Mouse (Mus musculus) neural tube, embryonic 15.5 days (tissue): Measurements from ENCODE around the gene Psap. TPM values are rescaled to one million over a fixed set of nuclear protein-coding genes. Genes with fewer than 3 reads are reported as not detected.
A peak's percentile ranks its signal among the peaks of the same experiment; 100 is the strongest.

Experiments
- ATAC-seq: fragments of 200-750 bp; cut with Nextera tagmentation; 2 replicates; pipeline ENCODE4 v1.8.0; 2017; ENCODE audit warnings: mild to moderate bottlenecking, moderate TSS enrichment, moderate library complexity; ENCODE audit not compliant: low FRiP score
- H3K27ac ChIP-seq: fragments of 300-500 bp; sonication (generic); replicated peaks from 2 replicates; pipeline ENCODE4 v1.5.1; 2015; ENCODE audit warnings: mild to moderate bottlenecking, inconsistent platforms
- H3K27me3 ChIP-seq: fragments of 300-500 bp; sonication (generic); replicated peaks from 2 replicates; pipeline ENCODE4 v1.6.1; 2015; ENCODE audit warnings: inconsistent platforms
- H3K36me3 ChIP-seq: fragments of 300-500 bp; sonication (generic); 2 replicates; pipeline ENCODE4 v1.6.1; 2015; ENCODE audit warnings: inconsistent platforms
- H3K4me1 ChIP-seq: fragments of 300-500 bp; sonication (generic); 2 replicates; pipeline ENCODE4 v1.6.1; 2015; ENCODE audit warnings: inconsistent platforms
- H3K4me2 ChIP-seq: fragments of 300-500 bp; sonication (generic); 2 replicates; pipeline ENCODE4 v1.6.1; 2015; ENCODE audit warnings: inconsistent platforms, mild to moderate bottlenecking, moderate library complexity
- H3K4me3 ChIP-seq: fragments of 300-500 bp; sonication (generic); replicated peaks from 2 replicates; pipeline ENCODE4 v1.5.1; 2015; ENCODE audit warnings: mild to moderate bottlenecking, inconsistent platforms
- H3K9ac ChIP-seq: fragments of 300-500 bp; sonication (generic); replicated peaks from 2 replicates; pipeline ENCODE4 v1.6.1; 2015; ENCODE audit warnings: mild to moderate bottlenecking, inconsistent platforms
- H3K9me3 ChIP-seq: fragments of 300-500 bp; sonication (generic); replicated peaks from 2 replicates; pipeline ENCODE4 v1.6.1; 2016; ENCODE audit warnings: inconsistent platforms
- WGBS: fragments of 180-500 bp; shearing (Covaris S2); methylation state at CpG from one replicate; pipeline ENCODE4 v1.1.7; 2015; ENCODE audit warnings: mixed read lengths; 5-methylcytosine and 5-hydroxymethylcytosine counted together
- polyA plus RNA-seq: library from polyadenylated mRNA; unstranded; fragments of >200 nt; fragmentation: Nextera tagmentation; extraction: Ambion mirVana; gene quantifications from 2 replicates; pipeline ENCODE4 v1.2.1, GENCODE M21; 2015

Gene Psap
- polyA plus RNA-seq, 1 experiment from 2014 or later = 220 TPM

DNA sequence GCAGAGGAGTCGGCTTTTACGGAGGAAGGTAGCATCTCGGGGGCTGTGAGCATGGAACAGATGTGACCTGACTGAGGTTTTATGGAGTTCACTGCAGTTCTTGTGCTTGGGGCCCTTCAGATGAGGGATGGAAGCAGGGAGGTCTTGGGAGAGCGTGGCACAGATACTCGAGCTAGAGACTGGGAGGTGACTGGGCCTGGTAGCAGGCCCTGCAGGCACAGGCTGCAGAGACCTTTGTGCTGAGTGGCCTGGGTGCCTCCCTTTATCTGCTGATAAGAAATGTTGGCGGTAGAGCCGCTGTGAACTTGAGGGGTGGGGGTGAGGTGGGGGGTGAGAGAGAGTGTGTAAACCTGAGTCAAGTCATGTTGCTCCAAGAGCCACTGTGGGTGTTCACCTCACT, 57.2 kb downstream of the Psap start:
- WGBS = 89% methylated on average over 7 of the region's 7 CpGs
- ATAC-seq = no peak
- Histone ChIP-seq H3K4me1 (no peaks in the 10 kb centered on the region), H3K9ac (no peak overlapping the region), H3K9me3 (no peaks in the 10 kb centered on the region), H3K36me3 (no peaks in the 10 kb centered on the region), H3K4me2 (no peak overlapping the region), H3K27me3 (no peaks in the 10 kb centered on the region), H3K4me3 (no peak overlapping the region), H3K27ac (no peak overlapping the region)

DNA sequence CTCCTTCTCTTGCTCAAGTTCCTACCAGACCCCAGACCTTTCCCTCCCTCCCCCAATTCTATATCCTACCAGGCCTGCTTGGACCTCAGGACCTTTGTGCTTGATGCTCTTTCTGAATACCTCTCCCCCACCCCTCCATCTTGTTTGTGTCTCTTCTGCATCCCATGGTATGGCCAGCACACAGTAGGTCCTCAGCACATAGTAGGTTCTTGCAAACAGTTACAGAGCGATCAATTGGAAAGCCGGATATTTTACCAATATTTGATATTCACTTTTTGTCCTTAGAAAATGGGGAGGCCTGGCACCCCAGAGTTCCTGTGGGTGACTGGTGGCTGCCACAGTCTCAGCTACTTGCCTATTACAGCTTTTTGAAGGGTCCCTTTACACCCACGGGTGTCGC, 57.6 kb downstream of the Psap start:
- Histone ChIP-seq H3K4me3 (no peak overlapping the region), H3K4me1 (no peaks in the 10 kb centered on the region), H3K36me3 (no peaks in the 10 kb centered on the region), H3K9ac (no peak overlapping the region), H3K27me3 (no peaks in the 10 kb centered on the region), H3K4me2 (no peak overlapping the region), H3K27ac (no peak overlapping the region), H3K9me3 (no peaks in the 10 kb centered on the region)
- ATAC-seq = no peak
- WGBS = 97% methylated on average over 4 of the region's 4 CpGs

- H3K27me3 ChIP-seq = peaks cover 8% of the 10 kb centered on the region
- H3K4me3 ChIP-seq = no peak overlapping the region
- 85% methylated on average over 9 of the region's 9 CpGs for WGBS
- no peaks in the 10 kb centered on the region for H3K36me3 ChIP-seq
- H3K4me2 ChIP-seq = no peak overlapping the region
- H3K9ac ChIP-seq = no peak overlapping the region
- no peaks in the 10 kb centered on the region for H3K9me3 ChIP-seq
- no peak for ATAC-seq
- peaks cover 4% of the 10 kb centered on the region for H3K4me1 ChIP-seq
- H3K27ac ChIP-seq = no peak overlapping the region
These were observed 64.1 kb downstream of the Psap start for GRCm38 (mm10) chr10:60341528-60341927.

DNA sequence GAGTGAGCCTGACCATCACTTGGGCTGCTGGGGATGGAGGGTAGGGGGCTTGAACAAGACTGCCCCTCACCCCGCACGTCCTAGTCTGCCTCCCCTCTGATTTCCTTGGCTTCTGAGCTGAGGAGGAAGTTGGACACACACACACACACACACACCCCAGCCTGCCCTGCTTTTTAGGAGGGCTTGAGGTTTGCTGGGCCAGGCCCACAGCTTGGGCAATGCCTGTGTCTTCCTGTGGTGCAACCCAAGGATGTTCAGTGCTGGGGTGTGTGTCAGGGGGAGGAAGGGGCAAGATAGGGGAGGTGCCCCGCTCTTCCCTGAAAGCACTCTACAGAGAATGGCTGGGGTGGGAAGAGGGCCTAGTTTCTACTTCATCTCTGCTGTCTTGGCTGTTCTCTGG, 66.7 kb downstream of the Psap start:
- WGBS = 88% methylated on average over 3 of the region's 3 CpGs
- Histone ChIP-seq H3K4me1 (peaks cover 21% of the 10 kb centered on the region), H3K4me2 (no peak overlapping the region), H3K36me3 (no peaks in the 10 kb centered on the region), H3K9me3 (no peaks in the 10 kb centered on the region), H3K27me3 (peaks cover 17% of the 10 kb centered on the region), H3K4me3 (no peak overlapping the region), H3K9ac (no peak overlapping the region), H3K27ac (no peak overlapping the region)
- ATAC-seq = no peak

- Histone ChIP-seq H3K4me2 (peak overlapping the region; percentile 46; the same call in 1 of the 2 replicates), H3K27ac (no peak overlapping the region), H3K4me1 (peaks cover 23% of the 10 kb centered on the region), H3K9ac (no peak overlapping the region), H3K9me3 (no peaks in the 10 kb centered on the region), H3K4me3 (no peak overlapping the region), H3K36me3 (no peaks in the 10 kb centered on the region), H3K27me3 (peaks cover 17% of the 10 kb centered on the region)
- no peak for ATAC-seq
- 86% methylated on average over 4 of the region's 4 CpGs for WGBS
These were observed 68.6 kb downstream of the Psap start for GRCm38 (mm10) chr10:60346056-60346455.

DNA sequence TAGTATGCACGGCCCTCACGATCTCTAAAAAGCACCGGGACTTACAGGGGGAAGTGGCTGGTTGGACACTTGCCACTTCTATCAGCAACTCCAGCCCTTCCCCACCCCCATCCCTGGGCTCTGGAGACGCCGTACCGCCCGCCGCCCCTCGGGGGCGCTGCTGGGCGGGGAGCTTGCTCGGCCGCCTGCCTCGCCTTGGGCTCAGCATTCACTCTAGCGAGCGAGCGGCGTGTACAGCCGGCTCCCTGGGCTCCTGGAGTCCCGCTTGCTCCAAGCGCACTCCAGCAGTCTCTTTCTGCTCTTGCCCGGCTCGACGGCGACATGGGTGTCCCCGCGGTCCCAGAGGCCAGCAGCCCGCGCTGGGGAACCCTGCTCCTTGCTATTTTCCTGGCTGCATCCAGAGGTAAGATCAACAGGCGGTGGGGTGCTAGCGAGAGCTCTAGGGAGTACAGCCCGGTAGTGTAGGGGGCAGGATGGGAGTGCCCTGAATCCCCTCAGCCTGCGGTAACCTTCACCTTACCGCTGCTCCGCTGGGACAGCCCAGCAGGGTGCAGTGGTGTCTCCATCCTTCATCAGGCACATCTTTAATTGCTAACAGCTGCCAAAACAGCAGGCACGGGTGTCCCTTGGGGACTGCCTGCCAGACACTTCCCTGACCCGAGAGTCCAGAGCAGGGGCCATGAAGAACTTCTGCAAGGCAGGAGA, 69.4 kb downstream of the Psap start, which contains the start of gene Vsir:
Gene Vsir (plus strand): TSS at position 151 of the 705 bp plus-strand sequence.
- Histone ChIP-seq H3K4me2 (peak within 1 kb of the TSS; percentile 46), H3K27ac (0 out of 2 replicates have a peak within 1 kb of the TSS, but pooled peaks have one; percentile 19), H3K27me3 (peaks cover 17% of the 10 kb centered on the region), H3K9ac (peak within 1 kb of the TSS; percentile 37; the same call in 1 of the 2 replicates), H3K36me3 (no peaks in the 10 kb centered on the region), H3K4me1 (peaks cover 31% of the 10 kb centered on the region), H3K9me3 (no peaks in the 10 kb centered on the region), H3K4me3 (peak within 1 kb of the TSS; percentile 32)
- peak; percentile 31; the same call in 1 of the 2 replicates for ATAC-seq
- 1% methylated on average over 36 of the region's 37 CpGs for WGBS

GRCm38 (mm10) chr10:60347768-60348610, 70.6 kb downstream of the Psap start:
- no peak overlapping the region for H3K4me3 ChIP-seq
- H3K4me2 ChIP-seq = peak overlapping the region; percentile 46
- peaks cover 36% of the 10 kb centered on the region for H3K4me1 ChIP-seq
- H3K27ac ChIP-seq = no peak overlapping the region; the same call in 1 of the 2 replicates
- no peak overlapping the region for H3K9ac ChIP-seq
- no peak for ATAC-seq
- peaks cover 17% of the 10 kb centered on the region for H3K27me3 ChIP-seq
- H3K36me3 ChIP-seq = no peaks in the 10 kb centered on the region
- no peaks in the 10 kb centered on the region for H3K9me3 ChIP-seq
- WGBS = 50% methylated on average over 9 of the region's 9 CpGs

DNA sequence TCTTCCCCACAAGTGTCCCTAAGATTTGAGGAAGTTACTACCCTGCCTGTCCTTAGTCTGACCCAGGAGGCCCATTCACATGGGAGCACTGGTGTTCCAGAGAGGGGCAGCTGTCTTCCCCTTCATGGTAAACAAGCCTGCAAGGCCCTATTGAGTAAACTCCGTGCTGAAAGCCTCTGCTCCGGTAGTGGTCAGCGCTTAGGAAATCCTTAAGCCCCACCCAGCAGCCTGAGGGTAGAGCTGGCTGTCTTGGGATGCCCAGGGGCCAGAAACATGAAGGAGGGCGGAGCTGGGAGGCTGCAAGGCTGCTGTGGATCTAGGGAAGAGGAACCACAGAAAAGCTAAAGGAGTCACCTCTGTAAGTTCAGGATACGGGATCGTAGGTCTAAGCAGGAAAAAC, 71.6 kb downstream of the Psap start:
- Histone ChIP-seq H3K4me2 (peak overlapping the region; percentile 46; the same call in 1 of the 2 replicates), H3K9me3 (no peaks in the 10 kb centered on the region), H3K4me3 (no peak overlapping the region), H3K36me3 (no peaks in the 10 kb centered on the region), H3K4me1 (peaks cover 39% of the 10 kb centered on the region), H3K27me3 (peaks cover 17% of the 10 kb centered on the region), H3K9ac (no peak overlapping the region), H3K27ac (no peak overlapping the region)
- no peak for ATAC-seq
- 46% methylated on average over 6 of the region's 6 CpGs for WGBS

- no peak overlapping the region for H3K4me2 ChIP-seq
- H3K4me3 ChIP-seq = no peak overlapping the region
- H3K9me3 ChIP-seq = no peaks in the 10 kb centered on the region
- H3K9ac ChIP-seq = no peak overlapping the region
- no peak overlapping the region for H3K27ac ChIP-seq
- no peak for ATAC-seq
- H3K4me1 ChIP-seq = peaks cover 39% of the 10 kb centered on the region
- H3K36me3 ChIP-seq = no peaks in the 10 kb centered on the region
- peaks cover 17% of the 10 kb centered on the region for H3K27me3 ChIP-seq
- WGBS = 88% methylated on average over 5 of the region's 5 CpGs
These were observed 72.2 kb downstream of the Psap start for GRCm38 (mm10) chr10:60349644-60350043.

DNA sequence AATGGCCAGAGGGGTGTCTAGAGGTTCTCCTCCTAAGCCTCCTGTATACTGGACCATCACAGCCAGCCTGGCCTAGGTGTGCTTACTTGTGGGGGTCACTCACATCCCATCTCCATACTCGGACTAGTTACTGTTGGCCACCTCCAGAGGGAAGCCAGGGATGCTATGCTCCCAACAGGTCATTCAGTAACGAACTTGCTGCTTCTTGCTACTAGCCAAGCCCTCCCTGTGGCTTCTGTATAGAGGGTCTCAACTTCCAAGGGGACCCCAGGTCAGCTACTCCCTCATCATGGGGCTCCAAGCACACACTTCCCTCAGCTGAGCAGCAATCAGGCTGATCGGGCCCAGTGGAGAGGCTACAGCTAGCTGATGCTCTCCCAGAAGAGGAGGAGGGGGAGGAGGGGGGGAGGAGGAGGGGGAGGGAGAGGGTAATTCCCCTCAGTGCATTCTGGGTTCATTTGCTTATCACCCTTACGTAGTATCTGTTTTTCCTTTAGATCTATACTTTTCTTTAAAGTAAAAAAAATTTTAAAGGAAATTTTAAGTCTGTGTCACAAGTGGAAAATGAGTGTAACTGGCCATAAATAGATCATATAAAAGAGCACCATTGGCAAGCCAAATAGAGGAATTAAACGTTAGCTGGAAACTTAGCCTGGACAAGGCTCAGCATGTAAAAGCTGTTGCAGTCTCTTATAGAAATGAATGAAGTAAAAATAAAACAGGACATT, 72.8 kb downstream of the Psap start:
- Histone ChIP-seq H3K4me3 (no peak overlapping the region), H3K4me2 (peak overlapping the region; percentile 9; the same call in 1 of the 2 replicates), H3K9ac (no peak overlapping the region), H3K36me3 (no peaks in the 10 kb centered on the region), H3K9me3 (no peaks in the 10 kb centered on the region), H3K27me3 (peaks cover 17% of the 10 kb centered on the region), H3K4me1 (peaks cover 39% of the 10 kb centered on the region), H3K27ac (0 out of 2 replicates have a peak overlapping the region, but pooled peaks have one; percentile 28)
- WGBS = 46% methylated on average over 5 of the region's 5 CpGs
- ATAC-seq = no peak

GRCm38 (mm10) chr10:60350805-60351167, 73.4 kb downstream of the Psap start:
- Histone ChIP-seq H3K4me1 (peaks cover 39% of the 10 kb centered on the region), H3K36me3 (no peaks in the 10 kb centered on the region), H3K9me3 (no peaks in the 10 kb centered on the region), H3K4me3 (no peak overlapping the region), H3K9ac (no peak overlapping the region), H3K27me3 (peaks cover 16% of the 10 kb centered on the region), H3K4me2 (peak overlapping the region; percentile 9; the same call in 1 of the 2 replicates), H3K27ac (peak overlapping the region; percentile 69; the same call in 1 of the 2 replicates)
- WGBS = 59% methylated on average over 3 of the region's 3 CpGs
- no peak for ATAC-seq
